Comparison of ENCODE assay signal across 8 mouse cellular contexts in the genomic region with DNA sequence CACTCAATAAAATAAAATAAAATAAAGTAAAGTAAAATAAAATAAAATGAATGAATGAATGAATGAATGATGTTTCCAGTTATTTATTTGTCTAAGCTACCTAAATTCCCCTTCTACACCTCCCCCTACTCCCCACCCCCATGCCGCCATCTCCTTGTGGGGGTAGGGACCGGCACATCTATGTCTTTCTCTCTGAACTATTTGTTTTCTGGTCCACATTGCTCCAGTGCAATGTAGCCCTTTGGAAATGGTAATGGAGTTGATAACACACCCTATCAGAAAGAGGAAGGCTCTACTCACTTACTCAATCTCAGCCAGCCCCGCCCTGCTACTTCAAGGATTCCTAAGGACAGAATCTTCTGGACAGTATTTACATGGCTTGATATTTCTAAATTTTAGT. TPM values are rescaled to one million over a fixed set of nuclear protein-coding genes. Genes with fewer than 3 reads are reported as not detected.
DNase-seq lines count a peak whose midpoint lies in the region; ATAC-seq lines count a peak whose summit lies in the region.

No protein-coding gene starts in this region.

- WGBS in heart, embryonic 10.5 days, result 47% methylated on average over 3 of the region's 3 CpGs
- WGBS in large intestine, adult 2 months, result 48% methylated on average over 3 of the region's 3 CpGs
- WGBS in neural tube, embryonic 12.5 days, result 50% methylated on average over 3 of the region's 3 CpGs

- H3K4me3 ChIP-seq in heart, embryonic 10.5 days, result no peak overlapping the region
- H3K4me3 ChIP-seq in neural tube, embryonic 12.5 days, result no peak overlapping the region

- no peaks in the 10 kb centered on the region for H3K9me3 ChIP-seq in heart, embryonic 10.5 days
- no peaks in the 10 kb centered on the region for H3K9me3 ChIP-seq in neural tube, embryonic 12.5 days

- H3K4me1 ChIP-seq in heart, embryonic 10.5 days, result no peaks in the 10 kb centered on the region
- no peaks in the 10 kb centered on the region for H3K4me1 ChIP-seq in neural tube, embryonic 12.5 days

- H3K9ac ChIP-seq in neural tube, embryonic 12.5 days, result no peak overlapping the region

- no peaks in the 10 kb centered on the region for H3K27me3 ChIP-seq in heart, embryonic 10.5 days (ENCODE audit: insufficient read depth, poor library complexity, severe bottlenecking)
- no peaks in the 10 kb centered on the region for H3K27me3 ChIP-seq in neural tube, embryonic 12.5 days (replicated peaks)

- DNase-seq in heart, embryonic 10.5 days (ENCODE audit: low spot score), result peak; percentile 94
- no peak for DNase-seq in heart, adult 11 months
- DNase-seq in urinary bladder, postnatal 25 days (ENCODE audit: low spot score), result peak; percentile 46
- no peak for DNase-seq in urinary bladder, adult 2 months (ENCODE audit: low spot score)
- DNase-seq in fat pad, adult 2 months (ENCODE audit: extremely low read depth, low read depth, low spot score), result peak; percentile 18
- peak; percentile 37 for DNase-seq in large intestine, adult 2 months (ENCODE audit: low read depth, low spot score)
- no peak for DNase-seq in layer of hippocampus, postnatal 14 days (ENCODE audit: low spot score in 2 of 2)

- no peak overlapping the region for H3K27ac ChIP-seq in heart, embryonic 10.5 days
- H3K27ac ChIP-seq in neural tube, embryonic 12.5 days, result no peak overlapping the region

- no peak overlapping the region for H3K4me2 ChIP-seq in neural tube, embryonic 12.5 days (replicated peaks)

- peak; percentile 95 for ATAC-seq in neural tube, embryonic 12.5 days (ENCODE audit: low FRiP score, low read depth)

- no peaks in the 10 kb centered on the region for H3K36me3 ChIP-seq in heart, embryonic 10.5 days
- no peaks in the 10 kb centered on the region for H3K36me3 ChIP-seq in neural tube, embryonic 12.5 days

RNA-seq across cellular contexts. Expression of gene Polr3k, which starts 54.4 kb away (rescaled TPM):
- polyA plus RNA-seq in heart, embryonic 10.5 days (2016; fragmentation: Nextera tagmentation; extraction: Ambion mirVana), result 63.4 and 74.1 TPM in 2 replicates
- polyA plus RNA-seq in urinary bladder, adult 2 months (2012; rRNA removed), result 20.5 and 23.0 TPM in 2 replicates
- polyA plus RNA-seq in large intestine, adult 2 months (2012; rRNA removed), result 6.2 and 6.4 TPM in 2 replicates
- 88.1 and 93.5 TPM in 2 replicates for polyA plus RNA-seq in neural tube, embryonic 12.5 days (2016; fragmentation: Nextera tagmentation; extraction: Ambion mirVana)
- 10 to 100 TPM; 29.6 to 33.9 TPM for total RNA-seq in layer of hippocampus, postnatal 14 days (2021)

Comparison
In these comparisons a context has a peak if more than half of its experiments do, and no peak if none do; other contexts are left out.
1. DNase-seq: peak in heart, embryonic 10.5 days (single experiment), urinary bladder, postnatal 25 days (single experiment), fat pad, adult 2 months (single experiment) and large intestine, adult 2 months (single experiment); none in heart, adult 11 months (single experiment), urinary bladder, adult 2 months (single experiment) and layer of hippocampus, postnatal 14 days (0 of 2).